Mouse (Mus musculus): ENCODE measurements around the gene Gbx1. TPM values are rescaled to one million over a fixed set of nuclear protein-coding genes. Genes with fewer than 3 reads are reported as not detected.
A peak's percentile ranks its signal among the peaks of the same experiment; 100 is the strongest.

Gbx1 gene
- polyA plus RNA-seq, 1 experiment from 2014 or later: not detected

GRCm38 (mm10) chr5:24539571-24540296, 12.7 kb upstream of the Gbx1 start:
- Histone ChIP-seq H3K27me3 (replicated peaks) (peaks cover 53% of the 10 kb centered on the region), H3K27ac (no peak overlapping the region), H3K9ac (no peak overlapping the region), H3K36me3 (no peaks in the 10 kb centered on the region), H3K4me2 (no peak overlapping the region), H3K4me1 (0 out of 2 replicates have a peak, but pooled peaks cover 3% of the 10 kb centered on the region), H3K9me3 (replicated peaks) (no peaks in the 10 kb centered on the region), H3K4me3 (no peak overlapping the region)
- 69% methylated on average over 22 of the region's 22 CpGs for WGBS (ENCODE audit: insufficient replicate concordance)
- ATAC-seq: no peak

- 54% methylated on average over 16 of the region's 16 CpGs for WGBS (ENCODE audit: insufficient replicate concordance)
- Histone ChIP-seq H3K27me3 (replicated peaks) (peaks cover 69% of the 10 kb centered on the region), H3K4me3 (no peak overlapping the region), H3K9ac (no peak overlapping the region), H3K27ac (no peak overlapping the region), H3K4me1 (0 out of 2 replicates have a peak, but pooled peaks cover 3% of the 10 kb centered on the region), H3K36me3 (no peaks in the 10 kb centered on the region), H3K4me2 (no peak overlapping the region), H3K9me3 (replicated peaks) (no peaks in the 10 kb centered on the region)
- ATAC-seq: no peak
Measured at GRCm38 (mm10) chr5:24537618-24538017, 10.6 kb upstream of the Gbx1 start.

- 0 out of 2 replicates have a peak, but pooled peaks cover 3% of the 10 kb centered on the region for H3K4me1 ChIP-seq
- no peak overlapping the region for H3K4me3 ChIP-seq
- no peaks in the 10 kb centered on the region for H3K9me3 ChIP-seq (replicated peaks)
- peaks cover 80% of the 10 kb centered on the region for H3K27me3 ChIP-seq (replicated peaks)
- H3K27ac ChIP-seq: no peak overlapping the region
- no peak overlapping the region for H3K4me2 ChIP-seq
- H3K9ac ChIP-seq: no peak overlapping the region
- 63% methylated on average over 5 of the region's 5 CpGs for WGBS (ENCODE audit: insufficient replicate concordance)
- no peaks in the 10 kb centered on the region for H3K36me3 ChIP-seq
- no peak for ATAC-seq
Measured at GRCm38 (mm10) chr5:24536511-24536910, 9.5 kb upstream of the Gbx1 start.

- H3K4me2 ChIP-seq: no peak overlapping the region
- 68% methylated on average over 3 of the region's 3 CpGs for WGBS (ENCODE audit: insufficient replicate concordance)
Measured at GRCm38 (mm10) chr5:24535731-24536130, 8.7 kb upstream of the Gbx1 start.

GRCm38 (mm10) chr5:24534292-24534691, 7.3 kb upstream of the Gbx1 start:
- H3K4me1 ChIP-seq: no peaks in the 10 kb centered on the region
- no peaks in the 10 kb centered on the region for H3K36me3 ChIP-seq
- WGBS (ENCODE audit: insufficient replicate concordance): 31% methylated on average over 5 of the region's 5 CpGs
- H3K4me2 ChIP-seq: no peak overlapping the region
- H3K27me3 ChIP-seq (replicated peaks): peaks cover 78% of the 10 kb centered on the region
- H3K4me3 ChIP-seq: no peak overlapping the region
- no peak overlapping the region for H3K9ac ChIP-seq
- ATAC-seq: no peak
- no peak overlapping the region for H3K27ac ChIP-seq
- no peaks in the 10 kb centered on the region for H3K9me3 ChIP-seq (replicated peaks)

More at GRCm38 (mm10) chr5:24535731-24536130, 8.7 kb upstream of the Gbx1 start:
- Histone ChIP-seq H3K9me3 (replicated peaks) (no peaks in the 10 kb centered on the region), H3K4me3 (no peak overlapping the region), H3K36me3 (no peaks in the 10 kb centered on the region), H3K27me3 (replicated peaks) (peaks cover 80% of the 10 kb centered on the region), H3K4me1 (no peaks in the 10 kb centered on the region), H3K27ac (no peak overlapping the region), H3K9ac (no peak overlapping the region)
- no peak for ATAC-seq

- 39% methylated on average over 11 of the region's 11 CpGs for whole genome bisulfite sequencing (ENCODE audit: insufficient replicate concordance)
- H3K4me3 ChIP-seq: no peak overlapping the region
- H3K27me3 ChIP-seq (replicated peaks): peaks cover 85% of the 10 kb centered on the region
- H3K9me3 ChIP-seq (replicated peaks): no peaks in the 10 kb centered on the region
- H3K36me3 ChIP-seq: no peaks in the 10 kb centered on the region
- H3K27ac ChIP-seq: no peak overlapping the region
- no peak for ATAC-seq
- H3K4me2 ChIP-seq: no peak overlapping the region
- no peaks in the 10 kb centered on the region for H3K4me1 ChIP-seq
- no peak overlapping the region for H3K9ac ChIP-seq
Measured at GRCm38 (mm10) chr5:24533391-24533790, 6.4 kb upstream of the Gbx1 start.

GRCm38 (mm10) chr5:24530042-24530689, 3.2 kb upstream of the Gbx1 start:
- Histone ChIP-seq H3K27me3 (replicated peaks) (peaks cover 93% of the 10 kb centered on the region), H3K4me1 (peaks cover 11% of the 10 kb centered on the region; the same call in 1 of the 2 replicates), H3K27ac (no peak overlapping the region), H3K4me2 (no peak overlapping the region), H3K4me3 (no peak overlapping the region), H3K9me3 (replicated peaks) (no peaks in the 10 kb centered on the region), H3K9ac (no peak overlapping the region), H3K36me3 (no peaks in the 10 kb centered on the region)
- ATAC-seq: peak; percentile 50
- WGBS (ENCODE audit: insufficient replicate concordance): 17% methylated on average over 24 of the region's 24 CpGs

- ATAC-seq: no peak
- no peaks in the 10 kb centered on the region for H3K9me3 ChIP-seq (replicated peaks)
- peaks cover 98% of the 10 kb centered on the region for H3K27me3 ChIP-seq (replicated peaks)
- no peaks in the 10 kb centered on the region for H3K36me3 ChIP-seq
- peaks cover 11% of the 10 kb centered on the region; the same call in 1 of the 2 replicates for H3K4me1 ChIP-seq
- no peak overlapping the region for H3K4me3 ChIP-seq
- 14% methylated on average over 6 of the region's 6 CpGs for WGBS (ENCODE audit: insufficient replicate concordance)
- H3K4me2 ChIP-seq: no peak overlapping the region
- H3K9ac ChIP-seq: no peak overlapping the region
- no peak overlapping the region for H3K27ac ChIP-seq
Measured at GRCm38 (mm10) chr5:24527780-24528179, 778 bp upstream of the Gbx1 start.

GRCm38 (mm10) chr5:24526190-24526888, 663 bp downstream of the Gbx1 start:
- Histone ChIP-seq H3K27ac (no peak overlapping the region), H3K4me2 (peak overlapping the region; percentile 63), H3K9ac (no peak overlapping the region), H3K36me3 (no peaks in the 10 kb centered on the region), H3K9me3 (replicated peaks) (no peaks in the 10 kb centered on the region), H3K4me1 (peaks cover 11% of the 10 kb centered on the region; the same call in 1 of the 2 replicates), H3K4me3 (peak overlapping the region; percentile 42), H3K27me3 (replicated peaks) (peaks cover 98% of the 10 kb centered on the region)
- WGBS (ENCODE audit: insufficient replicate concordance): under 1% methylated on average over 83 of the region's 109 CpGs
- no peak for ATAC-seq

- 6% methylated on average over 34 of the region's 34 CpGs for WGBS (ENCODE audit: insufficient replicate concordance)
- peak overlapping the region; percentile 63 for H3K4me2 ChIP-seq
- no peak overlapping the region for H3K9ac ChIP-seq
Measured at GRCm38 (mm10) chr5:24525360-24526189, 1.4 kb downstream of the Gbx1 start.

GRCm38 (mm10) chr5:24524522-24524921, 2.5 kb downstream of the Gbx1 start:
- H3K36me3 ChIP-seq: no peaks in the 10 kb centered on the region
- no peak for ATAC-seq
- WGBS (ENCODE audit: insufficient replicate concordance): 9% methylated on average over 4 of the region's 4 CpGs

More at GRCm38 (mm10) chr5:24525360-24526189, 1.4 kb downstream of the Gbx1 start:
- Histone ChIP-seq H3K4me3 (peak overlapping the region; percentile 42), H3K27ac (no peak overlapping the region), H3K9me3 (replicated peaks) (no peaks in the 10 kb centered on the region), H3K27me3 (replicated peaks) (peaks cover 96% of the 10 kb centered on the region), H3K36me3 (no peaks in the 10 kb centered on the region), H3K4me1 (peaks cover 11% of the 10 kb centered on the region; the same call in 1 of the 2 replicates)
- no peak for ATAC-seq

More at GRCm38 (mm10) chr5:24524522-24524921, 2.5 kb downstream of the Gbx1 start:
- Histone ChIP-seq H3K27ac (no peak overlapping the region), H3K4me1 (peaks cover 11% of the 10 kb centered on the region; the same call in 1 of the 2 replicates), H3K4me2 (no peak overlapping the region), H3K9me3 (replicated peaks) (no peaks in the 10 kb centered on the region), H3K9ac (no peak overlapping the region), H3K27me3 (replicated peaks) (peaks cover 98% of the 10 kb centered on the region), H3K4me3 (no peak overlapping the region)

Measured in liver, embryonic 12.5 days (tissue).